Mouse (Mus musculus): Measurements from ENCODE around the gene Gtdc1.

Gene Gtdc1

DNA sequence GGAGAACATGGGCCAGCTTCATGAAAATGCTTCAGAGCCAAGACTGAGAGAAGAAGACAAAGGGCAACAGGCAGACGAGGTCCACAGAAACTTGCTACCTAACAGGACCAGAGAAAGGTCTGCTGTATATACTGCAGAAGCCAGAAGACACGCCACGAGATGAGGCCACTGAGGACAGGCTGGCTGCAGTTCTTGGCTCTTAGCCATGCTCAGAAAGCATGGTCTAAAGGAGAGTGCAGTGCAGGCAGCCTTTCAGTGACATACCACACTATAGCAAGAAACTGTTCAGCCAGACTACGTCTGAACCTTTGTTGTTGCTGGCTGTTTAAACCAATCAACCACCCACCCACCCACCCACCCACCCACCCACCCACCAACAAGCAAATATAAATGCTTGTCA lies 336.6 kb downstream of the Gtdc1 start:
- DNase-seq (ENCODE audit: low spot score in 2 of 2): no peak

DNA sequence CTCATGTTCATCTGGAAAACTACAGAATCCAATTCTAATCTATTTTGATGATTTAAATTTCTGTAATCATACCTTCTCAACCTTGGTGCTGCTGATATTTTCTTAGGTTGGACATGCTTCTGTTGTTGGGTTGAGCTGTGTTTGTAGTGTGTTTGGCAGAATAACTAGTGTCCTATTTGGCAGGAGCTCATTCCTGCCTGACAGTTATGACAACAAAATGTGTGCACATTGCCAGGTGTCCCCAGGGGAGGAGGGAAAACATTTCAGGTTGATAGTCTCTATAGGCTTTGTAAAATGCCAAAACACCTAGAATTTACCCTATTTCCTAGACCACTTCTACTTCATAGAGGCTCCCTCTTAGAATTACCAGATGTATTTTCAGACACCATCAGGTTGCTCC lies 343.4 kb downstream of the Gtdc1 start:
- DNase-seq (ENCODE audit: low spot score in 2 of 2): no peak

DNA sequence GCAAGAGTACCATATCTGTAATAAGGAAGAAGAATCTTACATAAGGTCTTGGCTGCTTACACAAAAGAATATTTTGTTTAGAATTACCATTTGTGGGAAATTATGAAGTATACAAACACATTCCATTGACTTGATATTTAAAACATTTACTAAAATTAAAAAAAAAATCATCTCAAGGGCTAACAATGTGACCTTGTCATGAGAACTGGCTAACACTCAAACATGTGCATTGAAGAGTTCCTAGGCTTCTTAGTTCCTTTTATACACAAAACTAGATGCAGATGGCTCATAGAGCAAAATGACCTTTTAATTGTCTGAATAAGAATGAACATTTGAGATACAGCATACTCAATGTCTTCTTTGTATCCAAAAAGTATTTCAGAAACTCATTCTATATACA lies 344.0 kb downstream of the Gtdc1 start:
- no peak for DNase-seq (ENCODE audit: low spot score in 2 of 2)

DNA sequence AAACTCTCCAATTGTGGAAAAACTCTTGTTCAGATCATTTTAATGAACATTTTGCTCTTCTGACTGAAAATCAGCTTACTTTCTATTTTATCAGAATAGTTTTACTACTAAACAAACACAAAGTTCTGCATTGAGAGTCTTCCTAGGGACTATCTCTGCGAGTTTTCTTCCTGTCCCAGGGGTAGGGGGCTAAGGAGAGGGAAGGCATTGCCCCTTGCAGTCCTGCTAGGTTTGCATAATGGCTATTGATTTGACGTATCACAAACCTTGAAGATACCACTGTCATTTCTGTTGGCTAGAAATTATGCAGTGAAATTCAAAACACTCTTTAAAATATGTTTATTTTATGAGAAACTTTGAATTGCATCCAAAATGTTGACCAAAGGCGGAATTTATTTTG lies 355.6 kb downstream of the Gtdc1 start:
- no peak for DNase-seq (ENCODE audit: low spot score in 2 of 2)

DNA sequence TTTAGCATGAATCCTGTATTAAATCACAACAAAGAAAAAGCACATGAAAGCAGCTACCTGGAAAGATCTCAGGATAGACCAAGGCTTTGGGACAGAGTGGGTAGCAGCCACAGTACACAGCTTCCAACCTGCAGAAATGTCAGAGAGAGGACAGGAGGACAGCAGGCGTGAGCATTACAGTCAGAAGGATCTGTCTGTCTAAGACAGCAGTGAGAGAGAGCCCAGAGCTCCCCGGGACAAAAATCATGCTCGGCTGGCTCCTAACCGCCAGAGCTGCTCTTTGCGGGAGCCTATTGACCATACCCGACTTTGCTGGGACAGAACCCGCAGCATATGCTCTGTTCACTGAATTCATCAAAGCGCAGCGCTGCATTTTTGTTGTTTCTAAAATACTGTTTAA lies 356.3 kb downstream of the Gtdc1 start:
- no peak for DNase-seq (ENCODE audit: low spot score in 2 of 2)

DNA sequence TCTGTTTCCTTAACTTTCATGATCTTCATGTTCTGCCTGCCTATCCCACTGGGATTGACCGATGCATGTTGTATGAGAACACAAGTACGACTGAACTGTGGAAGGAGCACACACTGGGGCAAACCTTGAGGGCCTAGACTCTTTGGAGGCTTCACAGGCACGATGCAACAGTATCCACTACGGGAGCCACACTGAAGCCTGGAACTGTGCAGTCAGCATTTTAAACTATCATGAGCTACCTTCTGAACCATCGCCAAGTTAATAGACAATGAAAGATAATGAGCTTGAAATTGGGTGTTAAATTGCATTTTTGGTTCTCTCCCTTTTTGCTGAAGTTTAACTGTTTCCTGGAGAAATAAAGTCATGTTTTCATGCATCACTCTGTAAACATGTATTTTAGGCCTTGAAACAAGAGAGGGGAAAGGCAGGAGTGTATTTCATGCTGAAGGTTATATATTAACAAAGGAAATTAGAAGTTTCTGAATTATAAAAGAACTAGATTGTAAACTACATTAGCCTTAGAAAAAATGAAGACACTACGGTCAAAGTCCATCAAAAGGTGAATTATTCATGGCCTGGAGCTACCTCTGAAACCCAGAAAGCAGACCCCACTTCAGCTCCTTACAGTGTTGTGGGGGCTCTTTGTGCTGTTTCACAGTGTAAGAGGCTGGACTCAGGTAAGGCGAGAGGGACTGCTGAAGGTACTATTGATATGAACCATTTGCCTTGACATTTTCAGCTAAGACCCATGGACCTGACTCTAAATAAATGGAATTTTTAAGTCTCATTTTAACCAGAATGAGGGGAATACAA lies 358.1 kb downstream of the Gtdc1 start:
- DNase-seq (ENCODE audit: low spot score in 2 of 2): no peak

DNA sequence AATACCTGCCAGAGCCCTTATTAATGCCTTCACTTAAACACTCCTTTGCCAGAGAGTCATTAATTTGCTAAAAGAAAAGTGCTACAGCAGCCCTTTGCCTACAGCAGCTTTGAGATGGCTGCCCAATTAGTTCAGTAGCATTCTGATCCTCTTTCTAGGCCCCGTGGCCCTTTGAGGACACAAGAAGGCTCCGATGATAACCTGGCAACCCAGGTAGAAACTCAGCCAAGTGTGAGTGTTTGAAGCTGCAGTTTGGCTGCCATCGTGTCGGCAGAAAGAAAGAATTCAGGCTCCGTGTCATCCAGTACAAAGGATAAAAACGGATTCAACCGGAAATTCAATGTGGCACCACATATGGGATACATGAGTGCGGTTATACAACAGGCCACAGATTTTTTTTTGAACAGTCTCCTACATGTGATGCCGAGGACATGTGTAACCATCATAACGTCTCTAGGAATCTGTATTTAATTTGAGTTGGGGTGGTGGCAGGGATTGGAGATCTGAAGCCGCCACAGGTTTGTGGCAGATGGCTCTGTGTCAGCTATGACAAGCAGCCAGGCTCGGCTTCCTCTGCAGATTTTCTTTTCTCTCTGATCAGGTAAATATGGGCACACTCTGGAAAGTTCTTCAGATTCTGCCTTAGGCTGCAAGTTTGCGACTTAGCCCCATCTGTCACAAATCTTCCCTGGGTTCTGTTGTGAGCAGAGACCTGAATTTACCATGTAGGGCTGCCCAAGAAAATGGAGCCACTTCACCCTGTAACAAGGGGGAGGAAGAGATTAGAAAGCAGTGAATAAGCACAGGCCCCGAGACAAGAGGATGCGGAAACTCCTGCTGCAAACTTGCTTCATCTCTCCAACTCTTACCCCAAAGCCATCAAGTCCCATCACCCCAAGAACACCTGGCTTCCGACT lies 362.4 kb downstream of the Gtdc1 start:
- peak; percentile 27 to 54 for DNase-seq (ENCODE audit: low spot score in 2 of 2)

DNA sequence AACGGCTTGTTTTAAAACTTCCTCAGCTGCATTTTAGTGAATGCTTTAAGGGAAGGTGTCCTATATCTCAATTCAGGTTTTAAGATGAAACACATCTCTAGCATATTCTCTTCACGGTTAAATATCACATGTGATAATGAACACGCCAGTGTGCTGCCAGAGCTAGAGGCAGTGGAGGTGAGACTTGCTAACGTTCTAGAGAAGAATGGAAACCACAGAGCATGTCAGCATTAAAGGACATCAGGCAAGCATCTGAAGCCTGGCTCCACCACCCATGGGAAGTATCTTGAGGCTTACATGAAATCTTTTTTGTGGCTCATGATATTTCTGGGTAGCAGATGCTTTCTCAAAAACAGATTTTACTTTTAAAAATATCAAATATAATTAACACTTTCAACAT lies 365.7 kb downstream of the Gtdc1 start:
- DNase-seq (ENCODE audit: low spot score in 2 of 2): no peak

DNA sequence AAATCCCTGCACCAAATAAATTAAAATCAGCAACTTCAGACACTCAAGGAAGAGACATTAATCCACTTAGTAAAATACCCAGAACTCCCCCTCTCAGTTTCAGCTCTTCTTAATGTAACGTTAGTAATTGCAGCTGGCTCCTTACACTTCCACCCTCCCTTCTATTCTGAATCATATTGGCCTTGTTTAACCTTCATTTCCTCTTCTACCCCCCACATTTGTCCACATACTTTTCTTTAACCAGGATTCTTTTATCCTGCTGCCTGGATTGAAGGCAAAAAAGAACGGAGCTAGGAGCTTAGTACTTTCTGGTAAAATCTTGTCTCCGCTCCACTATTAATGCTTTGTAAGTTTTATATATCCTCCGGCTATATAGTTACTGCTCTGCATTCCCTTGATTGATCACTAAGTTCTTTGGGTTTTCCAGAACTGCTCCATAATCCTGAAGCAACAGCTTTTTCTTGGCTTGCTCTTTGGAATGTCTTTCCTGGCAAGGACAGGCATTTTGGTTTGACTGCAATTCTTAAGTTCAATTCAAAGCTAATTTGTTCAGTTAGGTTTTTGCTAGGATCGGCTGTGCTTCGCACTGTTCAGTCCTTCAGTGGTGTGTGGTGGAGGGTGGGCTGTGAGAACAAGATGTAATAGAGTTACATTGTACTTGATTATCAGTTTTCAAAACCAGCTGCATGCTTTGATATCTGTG lies 368.1 kb downstream of the Gtdc1 start:
- no peak for DNase-seq (ENCODE audit: low spot score in 2 of 2)

DNA sequence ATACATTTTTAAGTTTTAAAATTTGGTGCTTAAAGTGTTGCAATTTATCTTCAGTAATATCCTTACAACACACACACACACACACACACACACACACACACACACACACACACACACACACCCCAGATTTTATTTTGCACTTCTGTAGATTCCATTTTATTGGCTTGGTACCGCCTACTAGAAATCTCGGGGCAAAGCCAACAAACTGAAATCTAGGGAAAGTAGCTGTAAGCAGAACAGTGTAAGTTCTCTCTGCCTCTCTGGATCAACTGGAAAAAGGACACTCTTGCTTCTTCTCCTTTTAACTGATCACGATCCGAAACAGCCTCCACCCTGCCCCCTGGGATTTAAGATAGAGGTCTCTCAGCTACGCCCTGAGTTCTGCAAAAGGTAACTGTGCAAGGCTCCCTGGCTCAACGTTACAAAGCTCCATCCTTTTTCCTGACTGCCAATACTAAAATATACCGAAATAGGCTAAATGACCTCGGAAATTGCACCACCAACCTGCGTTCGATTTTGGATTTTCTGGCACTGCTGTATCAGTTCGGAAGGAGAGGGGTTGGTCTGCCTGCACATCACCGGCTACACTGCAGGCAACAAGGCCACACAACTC lies 369.7 kb downstream of the Gtdc1 start:
- DNase-seq (ENCODE audit: low spot score in 2 of 2): peak; percentile 39 to 47

DNA sequence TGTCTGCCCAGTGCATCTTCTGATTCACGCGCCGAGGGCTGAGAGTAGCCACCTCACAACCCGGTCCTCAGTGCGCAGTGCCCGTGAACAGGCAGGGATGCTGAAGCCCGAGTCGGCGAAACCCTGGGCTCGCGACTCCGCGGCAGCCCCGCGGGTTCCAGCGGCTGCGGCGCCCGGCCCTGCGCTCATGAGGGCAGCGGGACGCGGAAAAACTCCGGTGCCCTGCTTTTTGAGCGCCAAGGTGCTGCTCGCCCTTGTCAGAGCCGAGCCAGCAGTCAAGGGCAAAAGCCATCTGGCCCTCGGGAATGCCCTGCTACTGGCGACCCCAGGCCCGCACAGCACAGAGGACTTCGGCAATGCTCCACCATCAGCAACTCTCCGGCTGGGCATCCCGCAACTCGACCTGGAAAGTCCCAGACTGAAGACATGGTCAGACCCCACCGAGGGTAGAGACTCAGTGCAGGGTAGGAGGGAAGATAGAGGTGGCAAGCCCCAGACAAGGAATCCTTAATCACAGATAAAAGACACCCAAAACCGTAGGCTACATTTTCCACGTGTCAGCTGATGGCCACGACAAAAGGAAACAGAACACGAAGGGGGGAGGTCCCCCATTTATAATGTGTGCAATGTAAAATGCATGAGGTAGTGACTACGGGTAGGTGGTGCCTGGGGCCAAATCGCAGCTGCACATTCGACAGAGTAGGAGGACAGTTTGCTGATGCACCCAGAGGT lies 370.4 kb downstream of the Gtdc1 start:
- DNase-seq (ENCODE audit: low spot score in 2 of 2): peak; percentile 55 to 72

DNA sequence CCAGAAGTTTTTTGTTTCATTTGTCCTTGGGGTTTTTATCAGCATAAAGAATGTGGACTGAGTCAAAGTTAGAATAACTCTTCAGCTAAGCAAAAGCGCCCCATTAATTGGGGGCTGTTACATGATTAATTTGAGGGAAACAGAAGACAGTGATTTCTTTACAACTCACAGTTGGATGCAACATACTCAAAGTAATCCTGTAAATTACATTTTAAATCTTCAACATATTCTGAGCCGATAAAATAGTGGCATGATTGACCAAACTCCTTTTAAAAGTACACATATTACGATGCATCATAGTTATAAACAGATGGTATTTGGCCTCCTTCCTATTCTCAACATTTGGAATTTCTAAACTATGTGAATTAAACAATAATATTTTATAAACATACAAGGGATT lies 372.7 kb downstream of the Gtdc1 start:
- no peak for DNase-seq (ENCODE audit: low spot score in 2 of 2)

DNA sequence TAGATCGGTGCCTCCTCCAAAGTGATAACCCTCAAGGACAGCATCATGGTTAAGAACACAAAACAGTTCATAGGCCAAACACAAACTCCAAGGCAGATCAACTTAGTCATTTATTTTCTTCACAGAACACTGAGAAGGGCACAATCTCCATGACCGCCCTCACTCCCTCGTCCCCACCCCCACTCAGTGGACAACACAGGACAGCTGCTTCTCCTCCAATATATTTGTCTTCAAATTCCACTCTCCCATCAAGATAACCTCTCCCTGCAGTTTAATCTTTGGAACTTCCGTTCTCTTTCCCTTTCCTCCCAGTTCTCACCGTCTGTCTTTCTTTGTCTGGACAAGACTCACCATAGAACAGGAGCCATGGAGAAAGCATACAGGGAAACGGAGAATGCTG lies 378.1 kb downstream of the Gtdc1 start:
- no peak for DNase-seq (ENCODE audit: low spot score in 2 of 2)

DNA sequence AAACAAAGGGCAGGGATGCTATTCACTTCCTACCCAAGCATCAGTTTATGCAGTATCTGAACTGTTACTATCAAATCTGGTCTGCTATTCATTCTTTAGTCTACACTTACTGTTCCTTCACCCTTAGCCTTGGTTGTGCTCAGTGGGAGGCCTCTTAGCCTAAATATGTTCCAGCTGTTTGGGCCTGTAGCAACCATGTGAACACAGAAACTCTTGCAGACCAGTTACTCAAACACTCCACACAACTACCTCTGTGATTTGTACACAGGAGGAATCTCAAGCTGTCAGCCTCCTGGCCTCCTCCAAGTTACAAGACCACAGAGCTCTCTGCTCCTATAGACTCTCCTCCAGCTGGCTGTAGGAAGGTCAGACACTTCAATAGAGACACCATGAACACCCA lies 384.7 kb downstream of the Gtdc1 start:
- no peak for DNase-seq (ENCODE audit: low spot score in 2 of 2)

DNA sequence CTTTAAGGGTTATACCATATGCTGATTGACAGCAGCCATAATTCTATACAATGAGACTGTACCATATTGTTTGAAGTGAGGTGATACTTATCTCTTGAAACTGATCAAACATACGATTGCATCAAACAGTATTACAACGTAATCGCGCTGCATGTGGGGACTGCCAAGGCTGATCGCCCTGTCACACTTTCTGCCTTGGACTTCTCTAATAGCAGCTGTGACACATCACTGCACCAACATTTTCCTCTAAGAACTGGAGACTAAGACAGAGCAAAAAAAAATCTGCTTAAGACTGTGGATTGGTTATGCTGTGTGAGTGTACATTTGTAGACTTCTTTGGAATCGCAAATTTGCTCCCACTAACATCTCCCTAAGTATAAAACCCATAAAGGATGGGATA lies 385.7 kb downstream of the Gtdc1 start:
- DNase-seq (ENCODE audit: low spot score in 2 of 2): no peak

DNA sequence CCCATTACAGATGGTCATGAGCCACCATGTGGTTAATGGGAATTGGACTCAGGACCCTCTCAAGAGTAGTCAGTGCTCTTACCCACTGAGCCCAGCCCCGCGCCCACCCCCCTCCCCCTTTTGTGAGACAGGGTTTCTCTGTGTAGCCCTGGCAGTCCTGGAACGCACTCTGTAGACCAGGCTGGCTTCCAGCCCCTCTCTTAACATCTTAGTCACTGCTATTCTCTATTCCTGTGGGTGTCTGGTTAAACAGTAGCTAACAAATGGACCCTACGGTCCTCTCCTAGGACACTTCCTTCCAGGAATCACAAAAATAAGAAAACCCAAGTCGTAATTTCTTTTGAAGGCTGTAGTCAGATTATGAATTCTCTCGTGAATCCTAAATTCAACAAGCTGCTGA lies 386.6 kb downstream of the Gtdc1 start:
- no peak for DNase-seq (ENCODE audit: low spot score in 2 of 2)

DNA sequence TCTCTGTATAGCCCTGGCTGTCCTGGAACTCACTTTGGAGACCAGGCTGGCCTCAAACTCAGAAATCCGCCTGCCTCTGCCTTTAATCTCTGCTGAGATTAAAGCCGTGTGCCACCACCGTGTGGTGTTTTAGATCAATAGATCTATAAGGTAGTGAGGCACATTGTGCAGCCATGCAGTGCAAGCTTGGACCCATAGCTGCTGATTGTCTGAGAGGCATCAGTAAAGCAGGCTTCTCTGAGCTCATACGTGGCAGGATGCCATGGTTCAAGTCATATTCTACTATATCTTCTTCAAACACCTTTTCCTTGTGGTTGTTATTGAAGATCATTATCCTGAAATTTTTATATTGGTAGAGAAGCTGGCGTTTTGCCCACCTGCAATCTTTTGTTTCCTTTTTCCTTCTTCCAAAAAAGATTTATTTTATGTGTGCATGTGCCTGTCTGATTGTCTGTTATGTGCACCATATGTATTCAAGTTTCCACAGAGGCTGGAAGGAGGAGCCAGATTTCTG lies 388.3 kb downstream of the Gtdc1 start:
- no peak for DNase-seq (ENCODE audit: low spot score in 2 of 2)

DNA sequence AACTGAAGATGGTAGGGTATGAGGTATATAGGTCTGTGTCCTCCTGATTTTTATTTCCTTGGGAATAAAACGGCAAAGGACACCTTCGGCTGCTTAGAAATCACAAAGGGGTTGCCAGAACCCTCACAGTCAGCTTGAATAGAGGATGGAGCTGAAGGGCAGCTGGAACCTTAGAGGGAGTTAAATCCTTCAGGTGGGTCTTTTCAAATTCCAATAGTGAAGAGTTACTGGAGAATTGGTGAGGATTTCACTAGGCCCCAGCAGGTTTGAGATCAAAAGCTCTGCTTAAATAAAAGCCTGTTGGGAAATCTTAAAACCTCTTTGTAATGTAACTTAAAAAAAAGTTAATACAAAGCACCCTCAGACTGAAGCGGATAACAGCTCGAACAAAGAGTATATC lies 389.3 kb downstream of the Gtdc1 start:
- no peak for DNase-seq (ENCODE audit: low spot score in 2 of 2)

DNA sequence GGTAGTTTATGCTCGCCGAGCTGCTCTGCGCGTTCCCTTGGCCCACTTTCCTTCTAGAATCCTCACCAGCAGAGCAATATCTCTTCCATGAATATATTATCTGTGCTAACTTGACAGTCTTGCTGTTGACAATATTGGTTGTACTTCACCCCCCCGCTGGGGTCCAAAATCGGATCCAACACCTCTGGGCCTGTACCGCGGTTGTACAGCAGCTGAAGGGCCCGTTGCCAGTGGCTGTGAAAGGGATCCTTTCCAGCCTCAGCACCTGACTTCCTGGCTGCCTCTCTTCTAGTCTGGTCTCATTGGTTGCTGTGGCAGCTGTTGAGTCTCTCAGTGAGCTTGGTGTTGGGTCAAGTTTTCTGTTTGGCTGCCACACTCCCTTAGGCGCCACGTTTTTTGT lies 391.7 kb downstream of the Gtdc1 start:
- no peak for DNase-seq (ENCODE audit: low spot score in 2 of 2)

DNA sequence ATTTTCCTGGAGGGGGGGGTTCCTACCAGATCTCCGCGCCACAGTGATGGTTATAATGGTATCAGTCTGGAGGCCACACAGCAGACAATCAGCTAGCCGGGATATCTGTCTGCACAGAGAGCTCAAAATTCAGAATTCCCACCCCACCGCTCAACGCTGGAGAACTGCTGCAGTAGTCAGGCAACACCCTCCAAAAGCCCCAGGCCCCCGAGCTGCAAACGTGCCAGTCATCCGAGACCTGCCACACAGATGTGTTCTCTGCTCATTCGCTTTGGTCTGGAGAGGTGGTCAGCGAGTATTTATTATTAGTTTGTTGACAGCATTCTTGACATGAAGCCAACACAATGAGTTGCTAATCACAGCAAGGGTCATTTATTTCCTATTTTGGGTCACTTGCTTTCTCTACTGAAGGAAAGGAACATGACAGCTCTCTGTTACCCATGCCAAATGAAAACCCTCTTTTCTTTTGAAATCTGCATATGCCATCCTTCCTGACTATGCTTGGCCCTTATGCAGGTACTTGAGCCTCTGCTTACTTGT lies 392.3 kb downstream of the Gtdc1 start:
- no peak for DNase-seq (ENCODE audit: low spot score in 2 of 2)

Data from right cerebral cortex, adult 2 months (tissue).